Mouse (Mus musculus) stomach, embryonic 14.5 days (tissue): ENCODE measurements around the gene Map3k12. TPM values are rescaled to one million over a fixed set of nuclear protein-coding genes. Genes with fewer than 3 reads are reported as not detected.

Experiments
- ATAC-seq: fragments of 200-750 bp; cut with Nextera tagmentation; 2 replicates; pipeline ENCODE4 v1.8.0; 2017; ENCODE audit warnings: low read depth, moderate TSS enrichment; ENCODE audit not compliant: insufficient number of reproducible peaks, insufficient read depth, low FRiP score
- H3K27ac ChIP-seq: fragments of 300-500 bp; sonication (generic); 2 replicates; pipeline ENCODE4 v1.5.1; 2014; ENCODE audit warnings: mild to moderate bottlenecking, low read length, moderate library complexity, mixed read lengths
- H3K27me3 ChIP-seq: fragments of 300-500 bp; sonication (generic); 2 replicates; pipeline ENCODE4 v1.6.1; 2014; ENCODE audit warnings: low read length, control low read depth, mixed read lengths; ENCODE audit not compliant: control insufficient read depth, insufficient read depth
- H3K36me3 ChIP-seq: fragments of 300-500 bp; sonication (generic); 2 replicates; pipeline ENCODE4 v1.6.1; 2014; ENCODE audit warnings: mild to moderate bottlenecking, control low read depth, low read length, moderate library complexity, mixed read lengths; ENCODE audit not compliant: control insufficient read depth, insufficient read depth
- H3K4me1 ChIP-seq: fragments of 300-500 bp; sonication (generic); 2 replicates; pipeline ENCODE4 v1.6.1; 2014; ENCODE audit warnings: low read length, control low read depth, mixed read lengths; ENCODE audit not compliant: control insufficient read depth, insufficient read depth
- H3K4me2 ChIP-seq: fragments of 300-500 bp; sonication (generic); replicated peaks from 2 replicates; pipeline ENCODE4 v1.6.1; 2014; ENCODE audit warnings: low read depth, low read length, control low read depth
- H3K4me3 ChIP-seq: fragments of 300-500 bp; sonication (generic); 2 replicates; pipeline ENCODE4 v1.5.1; 2014; ENCODE audit warnings: low read depth, low read length, control low read depth
- H3K9ac ChIP-seq: fragments of 300-500 bp; sonication (generic); replicated peaks from 2 replicates; pipeline ENCODE4 v1.6.1; 2014; ENCODE audit warnings: low read depth, mild to moderate bottlenecking, control low read depth, low read length, moderate library complexity, mixed read lengths
- H3K9me3 ChIP-seq: fragments of 300-500 bp; sonication (generic); 2 replicates; pipeline ENCODE4 v1.6.1; 2016; ENCODE audit warnings: low read depth, low read length, control low read depth; ENCODE audit not compliant: control insufficient read depth
- WGBS: fragments of 180-500 bp; shearing (Covaris S2); extraction: QIAGEN DNeasy Blood & Tissue Kit; methylation state at CpG from one replicate; pipeline ENCODE4 v1.1.7; 2014; 5-methylcytosine and 5-hydroxymethylcytosine counted together
- polyA plus RNA-seq: library from polyadenylated mRNA; unstranded; fragments of >200 nt; fragmentation: Nextera tagmentation; extraction: Ambion mirVana; gene quantifications from 2 replicates; pipeline ENCODE4 v1.2.1, GENCODE M21; 2014

Gene Map3k12
- polyA plus RNA-seq, result 18.6 and 20.0 TPM in 2 replicates

DNA sequence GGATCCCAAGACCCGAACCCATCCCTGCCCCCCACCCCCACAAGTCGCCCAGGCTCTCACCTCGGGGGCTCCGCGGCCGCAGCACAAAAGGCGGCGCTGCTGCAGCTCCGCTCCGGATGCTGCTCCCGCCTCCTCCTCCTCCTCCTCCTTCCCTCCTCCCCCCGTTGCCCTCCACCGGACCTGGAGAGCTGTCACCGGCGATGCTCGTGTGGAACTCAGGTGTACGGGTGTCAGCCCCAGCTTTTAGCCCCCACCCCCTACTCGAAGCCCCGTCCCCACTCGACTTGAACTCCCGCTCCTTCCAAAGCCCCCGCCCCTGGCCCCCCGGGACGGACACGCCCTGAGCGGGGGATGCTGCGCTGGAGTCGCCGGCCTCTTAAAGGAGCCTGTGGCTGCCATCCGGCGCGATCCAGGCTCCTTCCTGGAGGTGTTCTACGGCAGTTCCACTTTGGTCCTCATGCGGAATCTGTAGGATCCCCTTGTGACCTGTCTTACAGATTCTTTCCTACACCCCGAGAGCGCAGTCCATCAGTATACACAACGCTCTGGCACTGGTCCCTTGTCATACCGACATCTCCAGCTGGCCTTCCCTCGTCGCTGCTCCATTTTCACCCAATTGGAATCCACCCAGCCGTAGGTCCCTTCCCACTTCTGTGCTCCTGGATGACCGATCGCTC, at the start of gene Map3k12:
Map3k12 (minus strand) TSS at position 337 of the 677 bp plus-strand sequence.
- WGBS, result under 1% methylated on average over 43 of the region's 43 CpGs
- 0 out of 2 replicates have a peak, but pooled peaks have one; percentile 9 for ATAC-seq
- Histone ChIP-seq H3K4me1 (peaks cover 20% of the 10 kb centered on the region), H3K9me3 (no peaks in the 10 kb centered on the region), H3K27ac (peak within 1 kb of the TSS; percentile 99), H3K36me3 (peaks cover 13% of the 10 kb centered on the region; the same call in 1 of the 2 replicates), H3K27me3 (no peaks in the 10 kb centered on the region), H3K4me2 (peak within 1 kb of the TSS; percentile 69), H3K4me3 (peak within 1 kb of the TSS; percentile 47), H3K9ac (peak within 1 kb of the TSS; percentile 36)

DNA sequence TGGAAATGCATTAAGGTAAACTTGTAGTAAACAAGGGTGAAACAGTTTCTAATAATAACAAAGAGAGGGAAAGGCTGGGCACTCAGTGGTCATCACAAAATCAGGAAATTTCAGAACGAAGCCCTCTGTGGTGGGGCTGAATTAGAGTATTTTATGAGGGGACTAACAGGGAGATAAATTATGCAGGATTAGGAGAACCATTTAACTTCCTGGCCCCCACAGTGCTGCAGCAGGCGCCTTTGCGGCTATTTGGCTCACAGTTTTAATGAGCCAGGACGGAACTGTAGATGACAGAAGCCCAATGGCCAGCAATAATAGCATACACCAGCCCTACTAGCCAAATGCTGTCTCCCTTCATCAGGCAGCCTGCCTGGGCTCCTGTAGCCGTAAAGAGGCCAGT, 46.8 kb upstream of the Map3k12 start:
- Histone ChIP-seq H3K36me3 (peaks cover 12% of the 10 kb centered on the region; the same call in 1 of the 2 replicates), H3K4me1 (no peaks in the 10 kb centered on the region), H3K4me3 (no peak overlapping the region), H3K9me3 (no peaks in the 10 kb centered on the region), H3K4me2 (no peak overlapping the region), H3K27ac (no peak overlapping the region), H3K27me3 (no peaks in the 10 kb centered on the region), H3K9ac (no peak overlapping the region)
- no peak for ATAC-seq
- WGBS, result 86% methylated on average over 5 of the region's 5 CpGs

DNA sequence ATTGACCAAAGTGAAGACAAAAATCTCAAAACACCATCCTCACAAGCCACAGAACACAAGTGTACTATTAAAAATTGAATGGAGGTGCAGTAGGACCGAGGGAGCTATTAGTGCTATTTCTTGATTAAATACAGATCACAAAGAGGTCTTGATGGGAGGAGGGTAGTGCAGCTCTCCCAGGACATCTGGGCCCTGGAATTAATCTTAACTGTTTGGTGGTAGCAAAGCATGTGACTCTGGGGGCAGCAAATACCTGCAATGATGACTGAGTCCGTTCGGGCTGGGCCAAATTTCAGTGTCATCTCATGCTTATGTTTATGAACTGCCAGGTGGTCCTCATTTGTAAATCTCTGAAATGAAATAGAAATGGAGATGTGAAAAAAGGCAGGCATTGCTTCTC, 46.2 kb upstream of the Map3k12 start:
- no peaks in the 10 kb centered on the region for H3K4me1 ChIP-seq
- H3K4me2 ChIP-seq, result no peak overlapping the region
- ATAC-seq, result no peak
- H3K9ac ChIP-seq, result no peak overlapping the region
- H3K9me3 ChIP-seq, result no peaks in the 10 kb centered on the region
- WGBS, result 73% methylated on average over 3 of the region's 3 CpGs
- H3K27me3 ChIP-seq, result no peaks in the 10 kb centered on the region
- peaks cover 12% of the 10 kb centered on the region; the same call in 1 of the 2 replicates for H3K36me3 ChIP-seq
- no peak overlapping the region for H3K4me3 ChIP-seq
- H3K27ac ChIP-seq, result no peak overlapping the region

DNA sequence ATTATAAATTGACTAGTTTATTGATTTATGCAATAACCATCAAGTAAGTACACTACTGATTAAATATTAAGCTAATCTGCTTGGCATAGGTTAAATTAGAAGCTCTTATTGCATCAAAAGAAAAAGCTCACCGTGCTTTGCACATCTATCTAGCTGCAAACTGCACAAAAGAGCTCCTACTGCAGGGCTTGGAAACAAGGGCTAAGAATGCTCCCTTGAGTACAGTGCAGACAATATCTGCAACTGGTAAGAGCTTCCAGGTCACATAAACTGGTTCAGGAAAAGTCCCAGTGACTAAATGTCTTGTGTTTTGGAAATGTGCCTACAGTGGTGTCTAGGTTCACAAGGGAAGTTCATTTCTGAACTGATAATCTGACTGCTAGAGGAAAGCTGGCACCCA, 45.6 kb upstream of the Map3k12 start:
- H3K4me3 ChIP-seq, result no peak overlapping the region
- no peaks in the 10 kb centered on the region for H3K9me3 ChIP-seq
- WGBS, result 86% methylated on average over 1 of the region's 1 CpGs
- H3K27me3 ChIP-seq, result no peaks in the 10 kb centered on the region
- no peak overlapping the region for H3K9ac ChIP-seq
- no peaks in the 10 kb centered on the region for H3K4me1 ChIP-seq
- H3K4me2 ChIP-seq, result no peak overlapping the region
- no peak for ATAC-seq
- H3K27ac ChIP-seq, result no peak overlapping the region
- peaks cover 12% of the 10 kb centered on the region; the same call in 1 of the 2 replicates for H3K36me3 ChIP-seq

DNA sequence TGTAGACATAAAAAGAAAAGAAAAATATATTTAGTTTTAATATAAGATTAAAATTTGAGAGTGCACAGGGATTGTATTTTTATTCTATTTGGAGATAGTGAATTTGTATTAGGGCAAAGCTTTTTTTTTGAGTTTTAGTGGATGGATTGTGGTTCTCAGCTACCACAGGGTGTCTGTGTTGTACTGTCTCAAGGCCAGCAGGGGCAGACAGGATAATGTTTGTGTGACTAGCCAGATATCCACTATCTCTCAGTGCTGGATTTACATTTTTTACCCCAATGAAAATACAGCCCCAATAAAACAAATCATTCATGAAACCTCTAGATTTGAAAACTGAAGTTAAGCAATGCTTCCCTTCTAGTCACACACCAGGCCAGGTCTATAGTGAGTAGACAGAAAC, 40.7 kb upstream of the Map3k12 start:
- Histone ChIP-seq H3K36me3 (peaks cover 38% of the 10 kb centered on the region), H3K9me3 (no peaks in the 10 kb centered on the region), H3K27me3 (no peaks in the 10 kb centered on the region), H3K4me2 (no peak overlapping the region), H3K4me1 (no peaks in the 10 kb centered on the region), H3K27ac (no peak overlapping the region), H3K4me3 (no peak overlapping the region), H3K9ac (no peak overlapping the region)
- no peak for ATAC-seq

DNA sequence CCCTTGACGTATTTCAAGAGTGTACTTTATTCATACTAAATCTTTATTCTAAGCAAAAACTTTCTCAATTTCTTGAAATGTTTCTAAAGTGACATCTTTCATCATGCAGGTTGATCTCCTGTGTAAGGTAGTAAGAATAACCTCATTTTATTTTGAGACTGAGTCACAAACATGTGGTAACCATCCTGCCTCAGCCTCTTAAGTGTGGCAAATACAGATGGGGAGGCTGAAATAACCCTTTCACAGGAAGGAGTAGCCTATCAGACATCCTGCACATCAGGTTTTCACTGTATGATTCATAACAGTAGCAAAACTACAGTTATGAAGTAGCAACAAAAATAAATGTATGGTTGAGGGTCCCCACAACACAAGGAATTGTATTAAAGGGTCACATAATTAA, 38.7 kb upstream of the Map3k12 start:
- Histone ChIP-seq H3K9ac (no peak overlapping the region), H3K4me1 (no peaks in the 10 kb centered on the region), H3K27ac (no peak overlapping the region), H3K9me3 (no peaks in the 10 kb centered on the region), H3K36me3 (peaks cover 49% of the 10 kb centered on the region), H3K27me3 (no peaks in the 10 kb centered on the region), H3K4me3 (no peak overlapping the region), H3K4me2 (no peak overlapping the region)
- no peak for ATAC-seq
- 86% methylated on average over 1 of the region's 1 CpGs for WGBS

DNA sequence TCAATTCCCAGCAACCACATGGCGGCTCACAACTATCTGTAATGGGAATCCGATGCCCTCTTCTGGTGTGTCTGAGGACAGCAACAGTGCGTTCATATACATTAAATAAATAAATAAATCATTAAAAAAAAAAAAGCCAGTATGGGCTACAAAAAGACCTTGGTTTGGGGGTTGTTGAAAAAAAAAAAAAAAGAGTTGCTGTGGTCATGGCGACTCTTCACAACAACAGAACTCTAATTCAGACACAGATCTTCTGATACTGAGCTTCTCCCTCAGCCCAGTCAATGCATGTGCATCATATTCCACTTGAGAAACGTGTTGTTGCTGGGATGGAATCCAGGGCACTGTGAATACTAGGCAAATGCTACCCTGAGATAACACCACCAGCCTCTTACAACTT, 35.7 kb upstream of the Map3k12 start:
- Histone ChIP-seq H3K4me2 (no peak overlapping the region), H3K4me3 (no peak overlapping the region), H3K9ac (no peak overlapping the region), H3K27me3 (no peaks in the 10 kb centered on the region), H3K27ac (no peak overlapping the region), H3K9me3 (no peaks in the 10 kb centered on the region), H3K4me1 (no peaks in the 10 kb centered on the region), H3K36me3 (peaks cover 51% of the 10 kb centered on the region)
- ATAC-seq, result no peak
- 95% methylated on average over 5 of the region's 5 CpGs for WGBS

DNA sequence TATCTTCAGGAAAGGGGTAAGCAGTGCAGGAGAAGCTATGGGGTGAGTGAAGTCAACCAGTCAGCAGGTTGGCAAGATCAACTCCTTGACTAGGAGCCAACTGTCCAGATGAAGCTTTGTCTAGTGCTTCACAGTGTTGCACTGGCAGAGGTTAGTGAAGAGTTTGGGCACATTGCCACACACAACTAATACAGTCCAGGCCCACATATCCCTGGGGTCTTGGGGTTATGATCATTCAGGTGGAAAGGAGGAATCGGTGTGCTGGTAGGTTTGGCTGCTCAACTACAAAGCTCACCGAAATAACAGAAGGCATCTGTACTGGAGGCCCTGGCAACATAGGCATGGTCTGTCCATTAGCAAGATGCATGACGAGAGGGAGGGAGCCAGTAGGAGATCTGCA, 30.6 kb upstream of the Map3k12 start:
- no peak for ATAC-seq

More for the DNA sequence above, 30.6 kb upstream of the Map3k12 start:
- Histone ChIP-seq H3K4me2 (no peak overlapping the region), H3K27ac (no peak overlapping the region), H3K9me3 (no peaks in the 10 kb centered on the region), H3K4me1 (no peaks in the 10 kb centered on the region), H3K36me3 (peaks cover 51% of the 10 kb centered on the region), H3K9ac (no peak overlapping the region), H3K4me3 (no peak overlapping the region), H3K27me3 (no peaks in the 10 kb centered on the region)
- WGBS, result 95% methylated on average over 3 of the region's 3 CpGs
